Mouse (Mus musculus): ENCODE results near the gene Cit.

DNA sequence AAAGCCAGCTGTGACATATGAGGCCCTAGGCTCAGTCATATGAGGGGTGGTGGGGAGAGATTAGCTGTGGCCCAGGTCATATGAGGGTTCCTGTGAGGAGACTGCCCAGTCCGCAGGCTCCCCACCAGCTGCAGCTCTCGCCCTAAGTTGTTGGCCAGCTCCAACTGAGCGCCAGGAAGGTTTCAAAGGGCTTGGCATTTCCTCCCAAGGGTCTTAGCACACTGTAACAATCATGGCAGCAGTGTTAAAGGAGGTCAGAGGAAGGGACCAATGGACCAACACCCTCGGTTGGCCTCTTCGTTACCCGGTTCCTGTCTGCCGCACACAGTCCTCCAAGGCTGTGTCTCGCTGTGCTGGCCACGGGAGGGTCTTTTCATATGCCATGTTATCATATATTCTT, 135.5 kb downstream of the Cit start:
- TF ChIP-seq POLR2AphosphoS5 (IDR thresholded peaks at IDR 0.05; ENCODE audit: insufficient replicate concordance, low read depth, low read length) (no peak), CTCF (IDR thresholded peaks at IDR 0.05; ENCODE audit: low read depth, low read length) (no peak), TAL1 (conservative IDR thresholded peaks at IDR 0.05; ENCODE audit: low read depth, low read length) (no peak), GATA1 (IDR thresholded peaks at IDR 0.05; ENCODE audit: borderline replicate concordance, low read length) (no peak)

Data from G1E (cell line).